Mouse (Mus musculus) stomach, embryonic 14.5 days (tissue): ENCODE data around the gene Marco. TPM values are rescaled to one million over a fixed set of nuclear protein-coding genes. Genes with fewer than 3 reads are reported as not detected.

Experiments
- ATAC-seq: fragments of 200-750 bp; cut with Nextera tagmentation; 2 replicates; pipeline ENCODE4 v1.8.0; 2017; ENCODE audit warnings: low read depth, moderate TSS enrichment; ENCODE audit not compliant: insufficient number of reproducible peaks, insufficient read depth, low FRiP score
- H3K27ac ChIP-seq: fragments of 300-500 bp; sonication (generic); 2 replicates; pipeline ENCODE4 v1.5.1; 2014; ENCODE audit warnings: mild to moderate bottlenecking, low read length, moderate library complexity, mixed read lengths
- H3K27me3 ChIP-seq: fragments of 300-500 bp; sonication (generic); 2 replicates; pipeline ENCODE4 v1.6.1; 2014; ENCODE audit warnings: low read length, control low read depth, mixed read lengths; ENCODE audit not compliant: control insufficient read depth, insufficient read depth
- H3K36me3 ChIP-seq: fragments of 300-500 bp; sonication (generic); 2 replicates; pipeline ENCODE4 v1.6.1; 2014; ENCODE audit warnings: mild to moderate bottlenecking, control low read depth, low read length, moderate library complexity, mixed read lengths; ENCODE audit not compliant: control insufficient read depth, insufficient read depth
- H3K4me1 ChIP-seq: fragments of 300-500 bp; sonication (generic); 2 replicates; pipeline ENCODE4 v1.6.1; 2014; ENCODE audit warnings: low read length, control low read depth, mixed read lengths; ENCODE audit not compliant: control insufficient read depth, insufficient read depth
- H3K4me2 ChIP-seq: fragments of 300-500 bp; sonication (generic); replicated peaks from 2 replicates; pipeline ENCODE4 v1.6.1; 2014; ENCODE audit warnings: low read depth, low read length, control low read depth
- H3K4me3 ChIP-seq: fragments of 300-500 bp; sonication (generic); 2 replicates; pipeline ENCODE4 v1.5.1; 2014; ENCODE audit warnings: low read depth, low read length, control low read depth
- H3K9ac ChIP-seq: fragments of 300-500 bp; sonication (generic); replicated peaks from 2 replicates; pipeline ENCODE4 v1.6.1; 2014; ENCODE audit warnings: low read depth, mild to moderate bottlenecking, control low read depth, low read length, moderate library complexity, mixed read lengths
- H3K9me3 ChIP-seq: fragments of 300-500 bp; sonication (generic); 2 replicates; pipeline ENCODE4 v1.6.1; 2016; ENCODE audit warnings: low read depth, low read length, control low read depth; ENCODE audit not compliant: control insufficient read depth
- WGBS: fragments of 180-500 bp; shearing (Covaris S2); extraction: QIAGEN DNeasy Blood & Tissue Kit; methylation state at CpG from one replicate; pipeline ENCODE4 v1.1.7; 2014; 5-methylcytosine and 5-hydroxymethylcytosine counted together
- polyA plus RNA-seq: library from polyadenylated mRNA; unstranded; fragments of >200 nt; fragmentation: Nextera tagmentation; extraction: Ambion mirVana; gene quantifications from 2 replicates; pipeline ENCODE4 v1.2.1, GENCODE M21; 2014

Marco gene
- polyA plus RNA-seq, 1 experiment from 2014 or later = not detected

- Histone ChIP-seq H3K27me3 (no peaks in the 10 kb centered on the region), H3K27ac (no peak overlapping the region), H3K36me3 (no peaks in the 10 kb centered on the region), H3K4me2 (no peak overlapping the region), H3K4me1 (no peaks in the 10 kb centered on the region), H3K9ac (no peak overlapping the region), H3K9me3 (no peaks in the 10 kb centered on the region), H3K4me3 (no peak overlapping the region)
- WGBS = 71% methylated on average over 6 of the region's 6 CpGs
- no peak for ATAC-seq
These were observed 45.8 kb downstream of the Marco start for GRCm38 (mm10) chr1:120459032-120459431.

- no peaks in the 10 kb centered on the region for H3K9me3 ChIP-seq
- 44% methylated on average over 5 of the region's 5 CpGs for WGBS
- H3K4me2 ChIP-seq = no peak overlapping the region
- H3K27me3 ChIP-seq = no peaks in the 10 kb centered on the region
- no peak overlapping the region for H3K27ac ChIP-seq
- no peaks in the 10 kb centered on the region for H3K4me1 ChIP-seq
- no peak overlapping the region for H3K4me3 ChIP-seq
- ATAC-seq = no peak
- H3K36me3 ChIP-seq = no peaks in the 10 kb centered on the region
- no peak overlapping the region for H3K9ac ChIP-seq
These were observed 46.3 kb downstream of the Marco start for GRCm38 (mm10) chr1:120458524-120458923.

GRCm38 (mm10) chr1:120451486-120452270, 53.1 kb downstream of the Marco start:
- Histone ChIP-seq H3K9ac (no peak overlapping the region), H3K4me2 (no peak overlapping the region), H3K27ac (no peak overlapping the region), H3K9me3 (no peaks in the 10 kb centered on the region), H3K36me3 (no peaks in the 10 kb centered on the region), H3K4me3 (no peak overlapping the region), H3K4me1 (no peaks in the 10 kb centered on the region), H3K27me3 (no peaks in the 10 kb centered on the region)
- 73% methylated on average over 9 of the region's 9 CpGs for WGBS
- no peak for ATAC-seq

GRCm38 (mm10) chr1:120449662-120450061, 55.2 kb downstream of the Marco start:
- no peak overlapping the region for H3K4me2 ChIP-seq
- H3K4me3 ChIP-seq = no peak overlapping the region
- H3K9ac ChIP-seq = no peak overlapping the region
- 65% methylated on average over 2 of the region's 2 CpGs for WGBS
- no peak for ATAC-seq
- no peaks in the 10 kb centered on the region for H3K36me3 ChIP-seq
- no peaks in the 10 kb centered on the region for H3K27me3 ChIP-seq
- no peaks in the 10 kb centered on the region for H3K9me3 ChIP-seq
- no peak overlapping the region for H3K27ac ChIP-seq
- H3K4me1 ChIP-seq = no peaks in the 10 kb centered on the region

GRCm38 (mm10) chr1:120443228-120443639, 61.6 kb downstream of the Marco start:
- WGBS = 69% methylated on average over 3 of the region's 3 CpGs
- Histone ChIP-seq H3K4me3 (no peak overlapping the region), H3K4me2 (no peak overlapping the region), H3K36me3 (no peaks in the 10 kb centered on the region), H3K9ac (no peak overlapping the region), H3K27me3 (no peaks in the 10 kb centered on the region), H3K4me1 (no peaks in the 10 kb centered on the region), H3K9me3 (no peaks in the 10 kb centered on the region), H3K27ac (no peak overlapping the region)
- no peak for ATAC-seq

- Histone ChIP-seq H3K4me3 (no peak overlapping the region), H3K4me1 (no peaks in the 10 kb centered on the region), H3K4me2 (no peak overlapping the region), H3K9ac (no peak overlapping the region), H3K27me3 (no peaks in the 10 kb centered on the region), H3K36me3 (no peaks in the 10 kb centered on the region), H3K27ac (no peak overlapping the region), H3K9me3 (no peaks in the 10 kb centered on the region)
- ATAC-seq = no peak
- 36% methylated on average over 2 of the region's 2 CpGs for WGBS
These were observed 63.2 kb downstream of the Marco start for GRCm38 (mm10) chr1:120441587-120441986.

GRCm38 (mm10) chr1:120435591-120435990, 69.2 kb downstream of the Marco start:
- Histone ChIP-seq H3K27me3 (no peaks in the 10 kb centered on the region), H3K9ac (no peak overlapping the region), H3K4me1 (no peaks in the 10 kb centered on the region), H3K36me3 (no peaks in the 10 kb centered on the region), H3K9me3 (no peaks in the 10 kb centered on the region), H3K4me3 (no peak overlapping the region), H3K4me2 (no peak overlapping the region), H3K27ac (no peak overlapping the region)
- no peak for ATAC-seq
- WGBS = 86% methylated on average over 5 of the region's 5 CpGs

GRCm38 (mm10) chr1:120430171-120430570, 74.7 kb downstream of the Marco start:
- H3K4me1 ChIP-seq = no peaks in the 10 kb centered on the region
- 59% methylated on average over 5 of the region's 5 CpGs for WGBS
- no peak for ATAC-seq
- H3K27me3 ChIP-seq = no peaks in the 10 kb centered on the region
- H3K4me3 ChIP-seq = no peak overlapping the region
- H3K36me3 ChIP-seq = no peaks in the 10 kb centered on the region
- no peaks in the 10 kb centered on the region for H3K9me3 ChIP-seq
- no peak overlapping the region for H3K9ac ChIP-seq
- H3K27ac ChIP-seq = no peak overlapping the region
- H3K4me2 ChIP-seq = no peak overlapping the region

- Histone ChIP-seq H3K4me2 (no peak overlapping the region), H3K27ac (no peak overlapping the region), H3K27me3 (no peaks in the 10 kb centered on the region), H3K4me1 (no peaks in the 10 kb centered on the region), H3K36me3 (no peaks in the 10 kb centered on the region), H3K4me3 (no peak overlapping the region), H3K9ac (no peak overlapping the region), H3K9me3 (no peaks in the 10 kb centered on the region)
- no peak for ATAC-seq
- WGBS = 53% methylated on average over 8 of the region's 8 CpGs
These were observed 79.2 kb downstream of the Marco start for GRCm38 (mm10) chr1:120425587-120425986.
